Mouse (Mus musculus) layer of hippocampus, adult 9-10 months (tissue): ENCODE results near the gene Aldh3b3.

ENCODE experiments used
- DNase-seq: peaks from one replicate; pipeline ENCODE4 v3.0.0; 2022; ENCODE audit warnings: low spot score

Aldh3b3 gene

GRCm38 (mm10) chr19:4003112-4003511, 44.7 kb downstream of the Aldh3b3 start, which contains the start of gene Doc2g:
Gene Doc2g (plus strand): TSS chr19:4003313.
- no peak for DNase-seq

GRCm38 (mm10) chr19:4003641-4004040, 45.2 kb downstream of the Aldh3b3 start:
- no peak for DNase-seq

- DNase-seq, result no peak
Observed at GRCm38 (mm10) chr19:4004331-4004730, 45.9 kb downstream of the Aldh3b3 start.

GRCm38 (mm10) chr19:4005091-4005490, 46.6 kb downstream of the Aldh3b3 start:
- DNase-seq, result no peak

GRCm38 (mm10) chr19:4005971-4006370, 47.5 kb downstream of the Aldh3b3 start:
- no peak for DNase-seq

- no peak for DNase-seq
Observed at GRCm38 (mm10) chr19:4011086-4011485, 52.6 kb downstream of the Aldh3b3 start.

- peak; percentile 94 for DNase-seq
Observed at GRCm38 (mm10) chr19:4012432-4013022, 54.1 kb downstream of the Aldh3b3 start, which contains the start of gene Ndufv1. Gene Ndufv1 (minus strand): TSS chr19:4012806.

GRCm38 (mm10) chr19:4013066-4013465, 54.6 kb downstream of the Aldh3b3 start:
- no peak for DNase-seq

GRCm38 (mm10) chr19:4014802-4015201, 56.4 kb downstream of the Aldh3b3 start:
- no peak for DNase-seq

GRCm38 (mm10) chr19:4015635-4016034, 57.2 kb downstream of the Aldh3b3 start:
- DNase-seq, result no peak

- DNase-seq, result no peak
Observed at GRCm38 (mm10) chr19:4017921-4018587, 59.6 kb downstream of the Aldh3b3 start.

GRCm38 (mm10) chr19:4018743-4019583, 60.5 kb downstream of the Aldh3b3 start:
- peak; percentile 65 for DNase-seq
